Mouse (Mus musculus) heart, adult 2 months (tissue): ENCODE data around the gene Klhdc7b.

Experiments used
- CTCF ChIP-seq: fragments of 200-600 bp; IDR thresholded peaks from 2 replicates; pipeline ENCODE4 v1.8.1; 2022; ENCODE audit warnings: antibody characterized with exemption, mild to moderate bottlenecking, moderate library complexity
- EP300 ChIP-seq: fragments of 200-500 bp; IDR thresholded peaks from 2 replicates; pipeline ENCODE4 v1.6.1; 2011; ENCODE audit warnings: low read depth, low read length, control low read depth; ENCODE audit not compliant: insufficient read depth
- POLR2A ChIP-seq: fragments of 200-500 bp; IDR thresholded peaks from 2 replicates; pipeline ENCODE4 v1.6.1; 2011; ENCODE audit warnings: mild to moderate bottlenecking, low read depth, low read length, control low read depth; ENCODE audit not compliant: insufficient read depth

GRCm38 (mm10) chr15:89428821-89429351 lies 44.2 kb downstream of the Klhdc7b start:
- TF ChIP-seq CTCF: no peak
- TF ChIP-seq EP300: no peak
- no peak for TF ChIP-seq POLR2A
